Mouse (Mus musculus) T-cell, adult 66 days (primary cell): ENCODE results near the gene 4930449I24Rik. TPM values are rescaled to one million over a fixed set of nuclear protein-coding genes. Genes with fewer than 3 reads are reported as not detected.

Experiments used
- total RNA-seq, 2 experiments: library from RNA; stranded (reverse); gene quantifications; 3 replicates in 1 of 2; 4 replicates in 1 of 2; pipeline ENCODE4 v1.2.4; 2023

Gene 4930449I24Rik
- total RNA-seq, result not detected

GRCm38 (mm10) chr5:146502099-146502498 is at the start of gene 4930449I24Rik:
Gene 4930449I24Rik, plus strand, starts transcription at chr5:146502399.

GRCm38 (mm10) chr5:146481665-146482064 is 20.5 kb upstream of the 4930449I24Rik start, which contains the start of gene Gm6408:
Gene Gm6408, plus strand, starts transcription at chr5:146481965.

GRCm38 (mm10) chr5:146491063-146491462 is 11.1 kb upstream of the 4930449I24Rik start, which contains the start of gene Gm6370:
Gene Gm6370, plus strand, starts transcription at chr5:146491363.

GRCm38 (mm10) chr5:146513823-146514222 is 11.6 kb downstream of the 4930449I24Rik start, which contains the start of gene Gm3402:
Gene Gm3402, plus strand, starts transcription at chr5:146514123.

GRCm38 (mm10) chr5:146525501-146525900 is 23.3 kb downstream of the 4930449I24Rik start, which contains the start of gene Gm3404:
Gene Gm3404, plus strand, starts transcription at chr5:146525801.

GRCm38 (mm10) chr5:146537347-146537746 is 35.1 kb downstream of the 4930449I24Rik start, which contains the start of gene Gm3409:
Gene Gm3409, plus strand, starts transcription at chr5:146537647.

Other genes with a start within 250 kb of the 4930449I24Rik start
- gene Wasf3, start 117.4 kb upstream of the 4930449I24Rik start, total RNA-seq, result not detected
- gene Gm6408, start 20.4 kb upstream of the 4930449I24Rik start, total RNA-seq, result not detected
- gene Gm6370, start 11.0 kb upstream of the 4930449I24Rik start, total RNA-seq, result not detected
- gene Gm3402, start 11.7 kb downstream of the 4930449I24Rik start, total RNA-seq, result not detected
- gene Gm3404, start 23.4 kb downstream of the 4930449I24Rik start, total RNA-seq, result not detected
- not detected for gene Gm3409, start 35.2 kb downstream of the 4930449I24Rik start, total RNA-seq
- gene Gm3415, start 53.7 kb downstream of the 4930449I24Rik start, total RNA-seq, result not detected
- not detected for gene Gpr12, start 82.8 kb downstream of the 4930449I24Rik start, total RNA-seq